Mouse (Mus musculus): ENCODE results near the gene Rabgap1.

Gene Rabgap1

DNA sequence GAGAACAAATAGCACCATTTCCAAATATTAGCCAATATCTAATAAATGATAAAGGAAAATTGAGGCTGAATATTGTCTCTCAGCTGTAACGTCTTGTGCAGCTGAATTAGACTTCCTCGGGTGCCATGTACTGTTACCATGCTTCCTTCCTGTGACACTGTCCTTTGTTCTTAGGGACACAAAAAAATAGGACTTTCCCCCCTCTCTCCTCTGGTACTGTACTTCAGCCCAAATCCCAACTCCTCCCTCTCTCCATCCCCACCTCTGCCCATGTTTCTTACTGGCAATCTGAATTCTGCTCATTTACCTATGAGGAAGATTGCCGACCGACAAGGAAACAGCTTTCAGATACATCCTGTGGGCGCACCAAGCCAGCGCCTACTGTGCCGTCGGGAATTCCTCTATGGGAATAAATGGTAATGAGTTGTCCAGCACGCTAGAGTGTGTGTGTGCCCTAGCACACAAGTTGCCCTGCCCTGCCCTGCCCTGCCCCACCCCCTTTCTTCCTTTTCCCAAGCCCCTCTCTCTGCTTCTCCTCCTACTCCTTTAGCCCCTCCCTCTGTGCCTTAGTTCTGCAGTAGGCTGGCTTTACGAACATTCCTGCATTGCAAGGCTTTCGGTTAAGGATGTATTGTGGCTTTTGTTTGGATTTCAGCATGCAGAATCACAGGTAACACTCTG is 73.1 kb downstream of the Rabgap1 start, which contains the start of gene Gpr21:
Gpr21 (plus strand) TSS at position 303 of the 681 bp plus-strand sequence.
- DNase-seq = peak; percentile 10

DNA sequence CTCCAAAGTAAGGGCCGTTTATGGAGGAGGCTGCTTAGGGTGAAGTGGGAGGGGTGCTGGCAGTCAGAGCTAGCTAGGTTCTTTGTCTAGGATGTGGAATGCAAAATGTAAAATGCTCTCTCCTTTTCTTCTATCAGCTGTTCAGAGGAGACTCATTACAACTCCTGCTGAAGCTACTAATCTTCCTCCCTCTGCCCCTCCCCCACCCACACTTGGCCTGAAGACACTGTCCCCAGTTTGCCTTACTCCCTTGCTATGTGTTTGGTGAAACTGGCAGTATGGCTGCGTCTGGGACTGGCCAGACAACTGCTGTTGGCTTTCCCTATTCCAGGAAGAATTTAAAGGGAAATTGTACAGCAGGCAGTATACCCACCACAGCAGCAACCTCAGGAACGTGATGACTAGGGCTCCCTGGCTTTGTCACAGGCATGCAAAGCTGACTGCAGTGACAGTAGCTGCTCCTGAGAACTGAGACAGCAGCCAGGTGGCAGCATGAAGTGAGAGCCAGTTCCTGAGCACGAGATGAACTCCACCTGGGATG is 73.9 kb downstream of the Rabgap1 start:
- no peak for DNase-seq

DNA sequence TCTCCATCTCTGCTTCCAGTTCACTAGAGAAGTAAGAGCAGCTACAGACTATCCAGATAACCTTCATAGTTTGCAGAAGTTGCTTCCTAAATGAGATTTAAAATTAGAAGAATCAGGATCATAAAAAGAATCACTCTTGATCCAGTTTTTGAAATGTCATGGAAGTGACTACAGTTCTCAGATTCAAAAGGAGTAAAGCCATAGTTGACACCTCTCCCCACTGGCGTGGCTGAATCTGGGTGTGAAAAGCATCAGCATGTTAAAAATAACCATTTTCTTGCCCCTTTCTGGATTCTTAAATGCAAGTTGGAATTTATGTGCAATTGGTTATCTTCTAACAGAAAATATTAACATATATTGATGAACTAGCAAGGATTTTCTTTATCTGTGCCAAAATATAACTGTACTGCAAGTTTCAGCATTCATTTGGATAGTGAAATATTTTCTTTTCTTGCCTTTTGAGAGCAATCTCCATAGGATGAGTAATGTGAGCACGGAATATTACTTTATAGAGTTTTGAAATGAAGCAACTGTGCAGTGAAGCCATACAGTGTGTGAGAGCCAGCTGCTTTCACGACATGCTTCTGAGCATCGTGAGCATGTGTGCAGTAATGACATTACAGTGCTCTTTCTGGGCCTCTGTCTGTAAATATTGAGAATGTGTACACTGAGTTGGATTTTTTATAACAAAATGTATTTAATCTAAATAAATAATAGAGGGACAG is 75.6 kb downstream of the Rabgap1 start:
- DNase-seq = no peak

DNA sequence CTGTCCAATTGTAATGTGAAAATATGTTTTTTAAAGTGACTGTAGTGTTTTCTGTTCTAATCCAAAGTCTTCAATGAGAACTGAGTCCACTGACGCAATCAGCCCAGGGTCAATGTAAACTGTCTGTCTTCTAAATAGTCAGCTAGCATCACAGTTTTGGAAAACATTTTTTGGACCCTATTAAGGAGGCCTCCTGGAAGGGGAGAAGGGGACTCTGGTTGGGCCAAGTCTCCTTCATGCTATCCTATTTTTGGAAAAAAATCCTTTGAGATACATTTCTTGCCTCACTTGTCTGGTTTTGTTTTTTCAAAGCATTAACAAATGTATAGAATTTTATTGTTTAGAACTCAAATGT is 76.2 kb downstream of the Rabgap1 start:
- DNase-seq = no peak

DNA sequence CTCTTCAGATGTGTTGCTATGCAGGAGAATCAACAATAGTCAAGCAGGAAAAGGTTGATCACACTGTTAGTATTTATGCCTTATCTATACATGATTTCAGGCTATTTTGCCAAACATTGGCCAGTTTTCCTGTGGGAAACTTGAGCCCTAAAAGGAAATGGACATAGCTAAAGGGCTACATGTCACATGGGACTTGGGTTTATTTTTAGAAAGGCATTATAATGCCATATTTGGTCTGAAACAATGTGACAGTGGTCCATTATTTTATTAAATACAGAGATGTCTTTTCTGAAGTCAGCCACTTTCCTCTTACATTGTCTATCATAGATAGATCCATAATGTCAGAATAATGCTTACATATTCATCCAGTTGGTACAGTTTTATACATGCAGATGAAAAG is 84.5 kb downstream of the Rabgap1 start:
- DNase-seq = no peak

DNA sequence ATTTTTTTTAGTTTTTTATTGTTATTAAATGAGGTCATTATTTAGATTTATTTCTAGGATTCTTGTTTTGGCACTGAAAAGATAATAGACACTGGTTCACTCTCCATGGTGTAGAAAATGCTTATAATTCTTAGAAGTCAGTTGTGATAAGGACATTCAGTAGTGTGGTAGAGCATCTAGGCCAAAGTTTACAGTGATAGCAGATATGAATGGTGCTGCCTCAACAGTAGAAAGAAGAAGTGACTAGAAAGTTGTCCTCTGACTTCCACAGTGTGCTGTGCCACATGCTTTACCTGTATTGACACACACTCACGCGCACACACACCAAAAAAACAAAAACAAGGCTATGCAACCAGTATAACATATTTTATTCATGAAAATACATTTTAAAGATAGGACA is 86.3 kb downstream of the Rabgap1 start:
- no peak for DNase-seq

DNA sequence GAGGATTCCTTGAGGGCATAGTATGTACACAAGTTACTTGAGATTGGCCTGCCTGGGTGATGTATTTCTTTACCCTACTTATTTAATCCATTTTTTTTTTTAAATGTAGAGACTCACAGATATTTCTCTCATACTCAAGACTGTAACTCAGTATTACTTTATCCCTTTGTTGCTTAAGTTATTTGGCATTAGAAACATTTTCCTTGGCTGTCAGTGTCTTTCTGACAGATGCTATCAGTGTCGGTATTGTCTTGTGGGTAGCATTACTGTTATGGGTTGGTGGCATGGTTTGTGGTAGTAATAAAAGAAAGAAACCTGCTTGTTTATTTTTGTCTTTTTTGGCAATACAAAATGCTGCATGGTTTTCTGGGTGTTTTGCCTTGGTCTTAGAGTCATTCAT is 87.7 kb downstream of the Rabgap1 start:
- DNase-seq = no peak

DNA sequence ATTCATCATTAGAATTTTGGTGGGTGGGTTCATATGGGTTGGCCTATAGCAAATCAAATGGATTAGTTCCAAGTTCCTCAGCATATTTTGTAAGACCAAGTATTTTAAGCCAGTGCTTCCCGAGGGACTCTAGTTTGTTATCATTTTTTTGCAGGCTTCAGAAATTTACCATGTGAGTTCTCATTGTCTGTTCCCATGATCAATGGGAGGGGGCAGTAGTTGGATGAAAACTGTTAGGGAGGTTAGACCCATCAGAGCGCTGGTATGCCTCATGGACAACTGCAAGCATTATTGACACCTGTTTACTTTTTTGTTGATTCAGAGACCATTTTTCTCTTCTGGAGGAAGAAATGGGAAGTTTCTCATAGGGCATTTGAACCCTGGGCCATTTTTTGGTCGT is 88.6 kb downstream of the Rabgap1 start:
- no peak for DNase-seq

DNA sequence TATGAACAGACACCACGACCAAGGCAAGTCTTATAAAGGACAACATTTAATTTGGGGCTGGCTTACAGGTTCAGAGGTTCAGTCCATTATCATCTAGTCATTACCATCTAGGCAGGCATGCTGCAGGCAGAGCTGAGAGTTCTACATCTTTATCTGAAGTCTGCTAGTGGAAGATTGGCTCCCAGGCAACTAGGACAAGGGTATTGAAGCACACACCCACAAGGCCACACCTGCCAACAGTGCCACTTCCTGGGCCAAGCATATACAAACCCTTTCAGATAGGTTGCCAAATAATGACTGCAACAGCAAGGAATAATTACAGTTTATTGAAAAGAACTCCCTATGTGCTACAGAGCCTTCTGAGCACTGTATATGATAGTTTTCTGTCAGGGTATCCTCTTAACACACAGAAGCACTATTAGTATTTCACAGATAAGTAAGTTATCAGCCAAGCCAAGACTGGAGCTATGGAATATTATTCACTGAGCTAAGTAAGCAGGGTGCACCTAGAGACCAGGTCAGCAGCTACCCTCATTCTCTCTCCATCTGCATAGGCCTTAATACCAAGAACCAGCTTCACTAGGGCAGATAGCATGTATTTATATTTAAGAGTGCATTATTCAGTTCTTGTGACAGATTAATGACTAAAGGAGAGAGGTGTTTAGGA is 106.4 kb downstream of the Rabgap1 start:
- no peak for DNase-seq

DNA sequence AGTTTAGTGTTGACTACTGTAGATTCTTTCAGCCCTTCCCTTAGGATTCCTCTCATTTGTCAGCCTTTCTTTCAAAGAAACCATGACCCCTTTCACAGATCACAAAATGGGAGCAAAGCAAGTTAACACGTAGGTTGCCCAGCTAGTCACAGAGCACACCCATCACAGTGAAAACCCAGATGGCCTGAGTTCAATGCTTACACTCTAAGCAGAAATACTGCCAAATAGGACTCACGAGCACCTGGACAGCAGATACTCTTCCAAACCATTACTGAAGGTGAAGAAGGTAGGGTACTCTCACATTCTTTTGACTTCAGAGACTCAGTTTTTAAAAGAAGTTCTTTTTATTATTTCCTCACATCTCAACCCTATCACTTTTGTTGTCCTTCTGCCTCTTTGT is 113.3 kb downstream of the Rabgap1 start:
- DNase-seq = no peak

DNA sequence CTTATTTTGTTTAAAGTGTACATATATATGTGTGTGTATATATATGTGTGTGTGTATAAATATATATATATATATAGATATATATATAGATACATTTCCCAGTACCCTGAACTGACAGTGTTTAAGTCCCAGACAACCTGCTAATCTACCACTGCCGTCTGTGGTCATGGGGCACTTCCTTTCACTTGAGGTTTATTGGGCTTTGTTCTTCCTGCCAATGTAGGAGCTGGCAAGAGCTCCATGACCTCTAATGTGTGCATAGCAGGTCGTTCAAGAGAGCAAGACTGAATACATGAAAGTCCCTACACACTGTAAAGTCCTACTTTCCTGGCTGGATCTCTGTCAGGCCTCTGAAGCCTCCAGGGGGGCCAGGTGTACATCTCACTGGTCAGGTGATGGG is 122.5 kb downstream of the Rabgap1 start:
- no peak for DNase-seq

DNA sequence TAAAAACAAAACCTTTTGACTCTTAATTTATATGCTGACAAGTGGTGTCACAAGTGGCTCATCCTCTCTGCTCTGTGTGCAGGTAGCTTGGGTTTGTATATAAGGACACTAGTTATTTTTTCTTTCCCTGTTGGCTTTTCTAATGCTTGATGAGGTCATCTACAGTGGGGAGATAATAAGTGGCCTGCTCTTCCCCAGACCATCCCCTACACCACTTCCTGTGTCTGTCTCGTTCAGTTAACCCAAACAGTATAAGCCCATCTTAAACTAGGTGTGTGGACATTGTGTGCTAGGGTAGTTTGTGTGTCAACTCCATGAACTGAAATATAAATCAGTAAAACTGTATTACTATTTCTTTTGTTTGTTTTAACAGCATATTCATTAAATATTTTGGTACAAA is 123.0 kb downstream of the Rabgap1 start:
- no peak for DNase-seq

DNA sequence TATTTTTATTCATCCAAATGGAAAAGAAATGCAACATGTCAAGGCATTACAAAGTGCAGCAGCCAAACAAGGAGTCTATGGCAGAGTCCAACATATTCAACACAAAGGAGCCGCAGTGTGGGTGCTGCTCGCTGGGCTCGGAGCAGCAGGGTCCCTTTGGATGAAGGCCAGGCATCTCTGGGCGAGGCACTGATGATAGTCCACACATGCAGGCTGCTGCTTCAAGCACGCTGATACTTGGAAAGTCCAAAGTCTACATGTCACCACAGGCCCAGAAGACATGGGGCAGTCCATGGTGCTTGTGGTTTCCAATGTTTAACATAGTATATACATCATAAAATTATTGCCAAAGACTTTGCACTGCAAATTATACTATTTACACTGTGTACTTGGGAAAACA is 126.8 kb downstream of the Rabgap1 start:
- no peak for DNase-seq

DNA sequence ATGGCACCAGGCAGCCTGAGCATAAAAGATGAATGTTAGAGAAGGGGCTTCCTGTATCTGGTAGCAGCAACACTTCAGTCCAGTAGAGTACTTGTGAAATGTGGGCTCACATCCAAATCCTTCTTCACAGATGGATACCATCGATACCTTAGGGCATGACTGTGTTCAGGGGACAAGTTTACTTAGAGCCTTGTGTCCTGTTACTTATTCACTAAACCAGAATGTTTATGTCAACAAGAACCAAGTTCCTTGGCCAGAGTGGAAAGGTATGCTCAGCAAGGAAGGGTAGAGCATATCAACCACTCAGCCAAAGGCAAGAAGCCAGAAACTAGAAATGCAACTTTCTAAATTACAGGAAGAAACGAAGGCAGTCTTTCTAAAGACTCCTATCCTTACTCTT is 127.6 kb downstream of the Rabgap1 start:
- DNase-seq = no peak

DNA sequence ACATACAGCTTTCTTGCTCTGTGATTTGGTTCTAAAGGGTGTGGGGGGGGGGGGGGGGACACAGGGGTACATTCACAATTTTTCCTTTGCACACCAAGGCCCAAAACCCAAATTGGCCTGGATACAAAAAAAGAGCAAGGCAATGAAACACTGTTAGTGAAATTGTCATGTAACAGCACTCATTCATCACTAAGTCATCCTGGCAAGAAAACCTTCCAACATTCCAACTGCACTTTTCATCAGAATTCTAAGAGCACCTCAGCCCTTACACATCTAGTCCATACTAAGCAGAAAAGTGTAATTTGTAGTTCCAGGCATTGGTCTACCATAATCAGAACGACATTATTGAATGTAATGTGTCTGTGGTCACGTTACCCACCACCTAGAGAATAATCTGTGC is 129.1 kb downstream of the Rabgap1 start:
- no peak for DNase-seq

DNA sequence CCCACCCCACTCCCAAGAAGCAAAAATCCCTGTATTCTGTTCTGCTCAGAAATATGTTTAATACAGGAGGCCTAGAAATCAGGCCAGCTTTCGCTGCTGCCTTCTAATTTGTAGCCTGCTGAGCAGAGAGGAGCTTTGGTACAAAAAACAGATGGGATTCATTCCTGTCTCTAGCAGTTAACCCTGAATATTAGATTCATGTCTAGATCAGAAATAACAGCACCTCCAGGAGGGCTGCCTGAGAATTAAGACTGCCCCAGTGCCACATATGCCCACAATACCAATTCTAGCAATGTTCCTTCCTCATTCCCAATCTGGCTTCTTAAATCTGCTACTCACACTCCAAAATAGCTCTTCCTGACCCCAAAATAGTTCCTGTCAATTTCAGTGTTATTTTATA is 133.6 kb downstream of the Rabgap1 start:
- no peak for DNase-seq

DNA sequence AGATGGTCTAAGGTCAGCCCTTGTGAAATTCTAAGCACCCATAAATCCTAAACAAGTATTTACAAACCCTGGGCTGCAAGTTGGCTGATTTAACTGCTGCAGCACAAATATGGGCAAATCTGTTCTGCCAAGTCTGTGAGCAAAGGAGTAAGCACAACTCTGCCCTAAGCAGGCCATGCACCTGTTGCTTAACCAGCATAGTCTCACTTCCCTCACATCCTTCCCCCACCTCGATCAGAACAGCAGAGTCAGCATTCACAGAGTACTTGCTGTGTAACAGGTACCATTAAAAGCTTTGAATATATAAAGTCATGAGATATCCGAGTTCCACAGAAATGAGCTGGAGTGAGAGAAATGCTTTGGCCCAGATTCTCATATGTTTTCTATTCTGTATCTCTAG is 135.1 kb downstream of the Rabgap1 start:
- DNase-seq = no peak

DNA sequence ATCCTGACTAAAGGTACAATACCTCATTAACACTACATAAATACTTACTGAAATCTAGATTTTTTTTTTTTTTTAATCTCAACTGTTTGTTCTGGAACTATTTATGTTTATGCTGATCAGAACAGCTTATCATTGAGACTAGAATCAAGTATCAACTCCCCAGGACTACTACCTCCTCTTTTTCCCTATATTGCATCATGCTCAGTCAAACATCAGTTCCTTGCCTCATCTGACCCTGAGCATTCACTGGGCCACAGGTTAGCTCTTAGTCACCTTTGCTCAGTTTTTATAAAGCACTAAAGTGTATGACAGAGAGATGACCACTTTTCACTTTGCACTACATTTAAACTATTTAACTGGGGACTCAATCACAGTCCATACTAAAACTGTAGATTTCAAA is 144.8 kb downstream of the Rabgap1 start:
- DNase-seq = no peak
